Mouse (Mus musculus) CH12.LX (cell line): ENCODE measurements around the gene Ccdc144b. TPM values are rescaled to one million over a fixed set of nuclear protein-coding genes. Genes with fewer than 3 reads are reported as not detected.
A peak's percentile ranks its signal among the peaks of the same experiment; 100 is the strongest.

Experiments used
- DNase-seq: peaks from one replicate; pipeline ENCODE4 v3.0.0-alpha.2; 2013; ENCODE audit errors: extremely low read depth
- H3K27ac ChIP-seq: 2 replicates; pipeline ENCODE4 v1.5.1; 2012; ENCODE audit warnings: low read depth, mild to moderate bottlenecking, control low read depth, moderate library complexity; ENCODE audit not compliant: insufficient read depth
- H3K27me3 ChIP-seq: replicated peaks from 2 replicates; pipeline ENCODE3; 2012; ENCODE audit warnings: inconsistent platforms
- H3K36me3 ChIP-seq, 2 experiments: replicated peaks in 1 of 2; 2 replicates each; pipeline versions ENCODE3 to v1.6.1; 2012; ENCODE audit warnings: inconsistent platforms in 1 of 2, low read length in 1 of 2, mild to moderate bottlenecking in 1 of 2, mixed read lengths in 1 of 2, moderate library complexity in 1 of 2; ENCODE audit not compliant: control insufficient read depth in 1 of 2, insufficient read depth in 1 of 2
- H3K4me1 ChIP-seq, 2 experiments: 2 replicates each; pipeline ENCODE4 v1.6.1; 2012; ENCODE audit warnings: inconsistent platforms in 1 of 2, moderate library complexity in 1 of 2; ENCODE audit not compliant: insufficient read depth in 2 of 2, control insufficient read depth in 1 of 2
- H3K4me2 ChIP-seq: 2 replicates; pipeline ENCODE4 v1.6.1; 2012; ENCODE audit warnings: low read depth, mild to moderate bottlenecking, control low read depth; ENCODE audit not compliant: poor library complexity, insufficient read depth, severe bottlenecking
- H3K4me3 ChIP-seq, 3 experiments: fragments of 150-350 bp in 1 of 3; sonication (generic) in 1 of 3; replicated peaks in 1 of 3; 2 replicates each; pipeline versions ENCODE3 to v1.5.1; 2011 to 2012; ENCODE audit warnings: low read depth in 2 of 3, low read length in 2 of 3, mild to moderate bottlenecking in 2 of 3, moderate library complexity in 2 of 3, control low read depth in 1 of 3, improper control_type of control experiment in 1 of 3, inconsistent platforms in 1 of 3, mixed read lengths in 1 of 3; ENCODE audit not compliant: poor library complexity in 1 of 3
- H3K79me2 ChIP-seq: replicated peaks from 2 replicates; pipeline ENCODE4 v1.6.1; 2012; ENCODE audit warnings: mild to moderate bottlenecking, moderate library complexity; ENCODE audit not compliant: control insufficient read depth, poor library complexity, insufficient read depth, severe bottlenecking; ENCODE audit errors: extremely low read depth
- H3K9ac ChIP-seq: 2 replicates; pipeline ENCODE4 v1.6.1; 2012; ENCODE audit warnings: low read depth, mild to moderate bottlenecking, control low read depth, moderate library complexity; ENCODE audit not compliant: insufficient read depth
- H3K9me3 ChIP-seq: replicated peaks from 2 replicates; pipeline ENCODE3; 2012; ENCODE audit warnings: low read length, inconsistent platforms, mixed read lengths
- BHLHE40 ChIP-seq: IDR thresholded peaks from 2 replicates; pipeline ENCODE4 v1.6.1; 2011; ENCODE audit warnings: mild to moderate bottlenecking, low read depth, low read length, improper control_type of control experiment
- CHD2 ChIP-seq: IDR thresholded peaks from 2 replicates; pipeline ENCODE4 v1.6.1; 2011; ENCODE audit warnings: low read length, improper control_type of control experiment
- CTCF ChIP-seq, 2 experiments: IDR thresholded peaks in 1 of 2; conservative IDR thresholded peaks in 1 of 2; 2 replicates each; pipeline ENCODE4 v1.5.1; 2011 to 2012; ENCODE audit warnings: low read depth in 2 of 2, low read length in 2 of 2, improper control_type of control experiment in 1 of 2, inconsistent platforms in 1 of 2, mild to moderate bottlenecking in 1 of 2, moderate library complexity in 1 of 2
- E2F4 ChIP-seq: IDR thresholded peaks from 2 replicates; pipeline ENCODE4 v1.6.1; 2011; ENCODE audit warnings: low read depth, low read length, improper control_type of control experiment; ENCODE audit not compliant: insufficient replicate concordance
- ELF1 ChIP-seq: IDR thresholded peaks from 2 replicates; pipeline ENCODE4 v1.6.1; 2014; ENCODE audit warnings: low read depth, mild to moderate bottlenecking, inconsistent platforms, low read length, improper control_type of control experiment
- EP300 ChIP-seq: IDR thresholded peaks from 2 replicates; pipeline ENCODE4 v1.6.1; 2011; ENCODE audit warnings: low read length, improper control_type of control experiment
- ETS1 ChIP-seq: conservative IDR thresholded peaks from 2 replicates; pipeline ENCODE4 v1.6.1; 2012; ENCODE audit warnings: low read depth, mild to moderate bottlenecking, inconsistent platforms, low read length, improper control_type of control experiment, moderate library complexity
- GABPA ChIP-seq: IDR thresholded peaks from 2 replicates; pipeline ENCODE4 v1.6.1; 2012; ENCODE audit warnings: low read depth, low read length, improper control_type of control experiment, inconsistent platforms; ENCODE audit not compliant: insufficient replicate concordance
- HCFC1 ChIP-seq: IDR thresholded peaks from 2 replicates; pipeline ENCODE4 v1.6.1; 2012; ENCODE audit warnings: low read depth, mild to moderate bottlenecking, inconsistent platforms, low read length, improper control_type of control experiment
- IRF4 ChIP-seq: IDR thresholded peaks from 2 replicates; pipeline ENCODE4 v1.6.1; 2014; ENCODE audit warnings: low read depth, mild to moderate bottlenecking, inconsistent platforms, low read length, improper control_type of control experiment
- KAT2A ChIP-seq: IDR thresholded peaks from 2 replicates; pipeline ENCODE4 v1.6.1; 2012; ENCODE audit warnings: low read length, improper control_type of control experiment, inconsistent platforms; ENCODE audit not compliant: insufficient replicate concordance
- MAFK ChIP-seq: IDR thresholded peaks from 2 replicates; pipeline ENCODE4 v1.6.1; 2011; ENCODE audit warnings: low read length, improper control_type of control experiment; ENCODE audit not compliant: insufficient replicate concordance
- MAX ChIP-seq: IDR thresholded peaks from 2 replicates; pipeline ENCODE4 v1.6.1; 2011; ENCODE audit warnings: low read length, improper control_type of control experiment
- MAZ ChIP-seq: IDR thresholded peaks from 2 replicates; pipeline ENCODE4 v1.6.1; 2012; ENCODE audit warnings: low read depth, mild to moderate bottlenecking, inconsistent platforms, low read length, improper control_type of control experiment, moderate library complexity
- MEF2A ChIP-seq: IDR thresholded peaks from 2 replicates; pipeline ENCODE4 v1.6.1; 2014; ENCODE audit warnings: low read depth, mild to moderate bottlenecking, inconsistent platforms, low read length, improper control_type of control experiment, borderline replicate concordance
- MXI1 ChIP-seq: IDR thresholded peaks from 2 replicates; pipeline ENCODE4 v1.6.1; 2011; ENCODE audit warnings: mild to moderate bottlenecking, low read depth, low read length, improper control_type of control experiment
- MYC ChIP-seq: IDR thresholded peaks from 2 replicates; pipeline ENCODE4 v1.6.1; 2011; ENCODE audit warnings: low read depth, mild to moderate bottlenecking, improper control_type of control experiment, low read length
- NELFE ChIP-seq: IDR thresholded peaks from 2 replicates; pipeline ENCODE4 v1.6.1; 2011; ENCODE audit warnings: low read depth, low read length, improper control_type of control experiment
- NRF1 ChIP-seq: IDR thresholded peaks from 2 replicates; pipeline ENCODE4 v1.6.1; 2014; ENCODE audit warnings: low read depth, mild to moderate bottlenecking, inconsistent platforms, low read length, improper control_type of control experiment, moderate library complexity
- POLR2A ChIP-seq: IDR thresholded peaks from 2 replicates; pipeline ENCODE4 v1.6.1; 2011; ENCODE audit warnings: low read depth, mild to moderate bottlenecking, improper control_type of control experiment, low read length
- POLR2AphosphoS2 ChIP-seq: IDR thresholded peaks from 2 replicates; pipeline ENCODE4 v1.6.1; 2011; ENCODE audit warnings: low read depth, low read length, improper control_type of control experiment
- RAD21 ChIP-seq: IDR thresholded peaks from 2 replicates; pipeline ENCODE4 v1.6.1; 2011; ENCODE audit warnings: low read depth, mild to moderate bottlenecking, low read length, improper control_type of control experiment, moderate library complexity
- RCOR1 ChIP-seq: conservative IDR thresholded peaks from 2 replicates; pipeline ENCODE4 v1.6.1; 2012; ENCODE audit warnings: low read depth, mild to moderate bottlenecking, inconsistent platforms, low read length, improper control_type of control experiment
- SIN3A ChIP-seq: IDR thresholded peaks from 2 replicates; pipeline ENCODE4 v1.6.1; 2012; ENCODE audit warnings: low read length, improper control_type of control experiment, inconsistent platforms
- TBP ChIP-seq: conservative IDR thresholded peaks from 2 replicates; pipeline ENCODE4 v1.6.1; 2011; ENCODE audit warnings: low read depth, low read length, improper control_type of control experiment
- TCF12 ChIP-seq: IDR thresholded peaks from 2 replicates; pipeline ENCODE4 v1.6.1; 2014; ENCODE audit warnings: low read depth, mild to moderate bottlenecking, inconsistent platforms, low read length, improper control_type of control experiment
- UBTF ChIP-seq: IDR thresholded peaks from 2 replicates; pipeline ENCODE4 v1.6.1; 2012; ENCODE audit warnings: low read depth, mild to moderate bottlenecking, inconsistent platforms, low read length, improper control_type of control experiment, moderate library complexity
- ZC3H11A ChIP-seq: IDR thresholded peaks from 2 replicates; pipeline ENCODE4 v1.6.1; 2012; ENCODE audit warnings: low read depth, mild to moderate bottlenecking, inconsistent platforms, low read length, improper control_type of control experiment
- ZMIZ1 ChIP-seq: IDR thresholded peaks from 2 replicates; pipeline ENCODE4 v1.6.1; 2012; ENCODE audit warnings: low read depth, mild to moderate bottlenecking, inconsistent platforms, low read length, improper control_type of control experiment
- dilution Hi-C: fragments of 300-500 bp; cut with MboI; formaldehyde crosslinking; loops from 2 replicates; pipeline ENCODE4 v1.14.3; 2020; ENCODE audit warnings: low sequenced_read_pairs; ENCODE audit not compliant: extremely low pct_unique_long_range_greater_than_20kb, extremely low pct_ligation_motif_present
- in situ Hi-C: fragments of 300-500 bp; cut with MboI; formaldehyde crosslinking; loops from 3 replicates; pipeline ENCODE4 v1.14.3; 2019; ENCODE audit warnings: low sequenced_read_pairs, low pct_ligation_motif_present, low pct_unique_long_range_greater_than_20kb, mixed read lengths
- polyA plus RNA-seq: library from polyadenylated mRNA; unstranded; fragments of >175 nt; gene quantifications from 2 replicates; pipeline ENCODE4 v1.2.1, GENCODE M21; 2012; ENCODE audit warnings: low read depth; ENCODE audit not compliant: insufficient read length
- total RNA-seq, 2 experiments: library from RNA; depleted of rRNA; stranded (reverse); fragments of 300-350 nt in 1 of 2; fragments of >200 nt in 1 of 2; gene quantifications; 2 replicates each; pipeline ENCODE4 v1.2.3; 2012 to 2014

The Ccdc144b gene
- total and polyA plus RNA-seq, 3 experiments, result 0.10 TPM; not detected in 2

GRCm38 (mm10) chr3:36067731-36068130, 14.4 kb upstream of the Ccdc144b start:
- dilution Hi-C loops (no loop called here), in situ Hi-C loops (loop anchor here (10.0 kb wide), 1 partner anchor 373 kb away; no protein-coding TSS in a partner anchor)
- H3K79me2 ChIP-seq, result peaks cover 40% of the 10 kb centered on the region
- H3K9ac ChIP-seq, result peak overlapping the region; percentile 54; the same call in 1 of the 2 replicates
- peaks cover 26 to 37% of the 10 kb centered on the region in 2 experiments for H3K36me3 ChIP-seq
- no peak for TF ChIP-seq MAFK
- TF ChIP-seq MAX, result no peak
- no peak for TF ChIP-seq RCOR1
- TF ChIP-seq ELF1, result no peak
- TF ChIP-seq RAD21, result no peak
- TF ChIP-seq EP300, result no peak
- no peak for TF ChIP-seq CTCF (conservative IDR thresholded peaks at IDR 0.05 in 1 of 2, IDR thresholded peaks at IDR 0.05 in 1 of 2; ENCODE audit: low read depth in 2 of 2, low read length in 2 of 2)
- no peak for TF ChIP-seq NELFE
- no peak for TF ChIP-seq IRF4
- no peak for TF ChIP-seq CHD2
- H3K4me3 ChIP-seq, result no peak overlapping the region
- H3K27ac ChIP-seq, result no peak overlapping the region
- H3K27me3 ChIP-seq, result no peaks in the 10 kb centered on the region
- DNase-seq, result no peak
- H3K9me3 ChIP-seq, result no peaks in the 10 kb centered on the region
- H3K4me2 ChIP-seq, result peak overlapping the region; percentile 74; the same call in 1 of the 2 replicates
- peaks cover 11 to 48% of the 10 kb centered on the region in 2 experiments for H3K4me1 ChIP-seq

DNA sequence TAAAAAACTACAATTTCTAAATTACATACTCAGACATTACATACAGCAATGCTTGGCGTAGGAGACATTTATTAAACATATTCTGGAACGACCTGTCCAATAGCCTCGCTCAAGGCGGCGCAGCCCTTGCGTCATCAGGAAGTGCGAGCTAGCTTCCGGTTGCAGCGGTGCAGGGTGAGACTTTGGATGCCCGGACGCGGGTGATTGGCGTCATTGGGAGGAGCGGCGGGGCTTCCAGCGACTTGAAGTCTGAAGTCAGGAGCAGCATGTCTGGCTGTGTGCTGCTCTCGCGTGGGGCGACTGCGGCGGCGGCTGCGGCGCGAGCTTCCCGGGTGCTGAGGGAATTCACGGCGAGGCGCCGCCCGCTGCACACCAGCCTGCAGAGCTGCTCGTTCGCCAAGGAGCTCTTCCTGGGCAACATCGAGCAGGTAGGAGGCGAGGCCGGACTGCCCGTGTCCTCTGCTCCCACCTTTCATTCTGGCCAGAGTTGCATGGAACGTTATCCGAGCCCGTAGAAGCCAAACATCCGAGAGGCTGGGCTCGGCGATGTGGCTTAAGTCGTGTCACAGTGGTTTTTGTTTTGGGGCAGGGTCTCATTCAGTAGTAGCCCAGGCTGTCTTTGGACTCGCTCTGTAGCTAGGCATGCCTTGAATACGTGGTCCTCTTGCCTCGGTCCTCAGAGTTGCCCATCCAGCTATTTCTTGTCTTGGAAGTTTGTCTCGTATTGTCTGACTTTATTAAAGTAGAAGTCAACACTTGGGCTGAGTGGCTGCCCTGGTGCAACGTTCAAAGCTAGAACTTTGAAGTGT, 12.7 kb upstream of the Ccdc144b start, which contains the start of gene Acad9:
TSS of gene Acad9 (plus strand) at position 137 of the 809 bp plus-strand sequence.
- in situ Hi-C loops (loop anchor here (10.0 kb wide), 1 partner anchor 371 kb away; no protein-coding TSS in a partner anchor), dilution Hi-C loops (no loop called here)
- Histone ChIP-seq H3K4me3 (peak within 1 kb of the TSS; percentile 63 to 91 (median 86)), H3K4me1 (peaks cover 11 to 48% of the 10 kb centered on the region in 2 experiments), H3K9ac (peak within 1 kb of the TSS; percentile 61), H3K4me2 (peak within 1 kb of the TSS; percentile 88), H3K79me2 (peaks cover 40% of the 10 kb centered on the region), H3K27me3 (no peaks in the 10 kb centered on the region), H3K9me3 (no peaks in the 10 kb centered on the region), H3K36me3 (peaks cover 22 to 33% of the 10 kb centered on the region in 2 experiments), H3K27ac (peak within 1 kb of the TSS; percentile 97)
- peak; percentile 97 for DNase-seq
- TF ChIP-seq ELF1, result peak; percentile 87
- no peak for TF ChIP-seq MAZ
- TF ChIP-seq NELFE, result peak; percentile 76
- peak; percentile 73 for TF ChIP-seq TBP
- peak; percentile 75; the same call in 1 of the 2 replicates for TF ChIP-seq KAT2A
- peak; percentile 61; the same call in 1 of the 2 replicates for TF ChIP-seq ZMIZ1
- TF ChIP-seq RCOR1, result no peak
- no peak for TF ChIP-seq CHD2
- peak; percentile 73 for TF ChIP-seq MEF2A
- TF ChIP-seq MXI1, result peak; percentile 93
- peak; percentile 93 for TF ChIP-seq SIN3A
- TF ChIP-seq POLR2AphosphoS2, result peak; percentile 35; the same call in 1 of the 2 replicates
- 0 out of 2 replicates have a peak, but pooled peaks have one; percentile 47 for TF ChIP-seq UBTF
- peak; percentile 42; the same call in 1 of the 2 replicates for TF ChIP-seq GABPA
- TF ChIP-seq BHLHE40, result no peak
- TF ChIP-seq POLR2A, result peak; percentile 89
- peak; percentile 45; the same call in 1 of the 2 replicates for TF ChIP-seq NRF1
- peak; percentile 77 for TF ChIP-seq MAX
- peak; percentile 87 for TF ChIP-seq TCF12
- peak; percentile 42; the same call in 1 of the 2 replicates for TF ChIP-seq ETS1
- TF ChIP-seq MYC, result peak; percentile 60; the same call in 1 of the 2 replicates
- TF ChIP-seq ZC3H11A, result no peak
- no peak; the same call in 1 of the 2 replicates for TF ChIP-seq E2F4
- TF ChIP-seq HCFC1, result peak; percentile 91
- peak; percentile 67; the same call in 1 of the 2 replicates for TF ChIP-seq IRF4
